Mouse (Mus musculus): ENCODE results near the gene Cdh20.

Cdh20 gene
- long read RNA-seq, experiment 1: 0 reads
- long read RNA-seq, experiment 2: 0 reads

GRCm38 (mm10) chr1:104768371-104769249, at the start of gene Cdh20:
Gene Cdh20 (plus strand): TSS chr1:104768529.
- intact Hi-C loops (cut with DNase I): no loop called here

GRCm38 (mm10) chr1:104746816-104747215, 21.5 kb upstream of the Cdh20 start:
- intact Hi-C loops (cut with DNase I): no loop called here

- intact Hi-C loops (cut with DNase I): no loop called here
Measured at GRCm38 (mm10) chr1:104747438-104747837, 20.9 kb upstream of the Cdh20 start.

GRCm38 (mm10) chr1:104754483-104754882, 13.8 kb upstream of the Cdh20 start:
- intact Hi-C loops (cut with DNase I): no loop called here

GRCm38 (mm10) chr1:104755896-104756295, 12.4 kb upstream of the Cdh20 start:
- intact Hi-C loops (cut with DNase I): no loop called here

GRCm38 (mm10) chr1:104769250-104769607, 900 bp downstream of the Cdh20 start:
- intact Hi-C loops (cut with DNase I): no loop called here

GRCm38 (mm10) chr1:104771937-104772336, 3.6 kb downstream of the Cdh20 start:
- intact Hi-C loops (cut with DNase I): no loop called here

GRCm38 (mm10) chr1:104773207-104773606, 4.9 kb downstream of the Cdh20 start:
- intact Hi-C loops (cut with DNase I): no loop called here

GRCm38 (mm10) chr1:104793488-104793887, 25.2 kb downstream of the Cdh20 start:
- intact Hi-C loops (cut with DNase I): no loop called here

GRCm38 (mm10) chr1:104796146-104796545, 27.8 kb downstream of the Cdh20 start:
- intact Hi-C loops (cut with DNase I): no loop called here

GRCm38 (mm10) chr1:104797139-104797538, 28.8 kb downstream of the Cdh20 start:
- intact Hi-C loops (cut with DNase I): no loop called here

- intact Hi-C loops (cut with DNase I): no loop called here
Measured at GRCm38 (mm10) chr1:104804746-104805145, 36.4 kb downstream of the Cdh20 start.

GRCm38 (mm10) chr1:104807214-104807613, 38.9 kb downstream of the Cdh20 start:
- intact Hi-C loops (cut with DNase I): no loop called here

- intact Hi-C loops (cut with DNase I): no loop called here
Measured at GRCm38 (mm10) chr1:104817510-104817909, 49.2 kb downstream of the Cdh20 start.

GRCm38 (mm10) chr1:104828106-104828505, 59.8 kb downstream of the Cdh20 start:
- intact Hi-C loops (cut with DNase I): no loop called here

- intact Hi-C loops (cut with DNase I): no loop called here
Measured at GRCm38 (mm10) chr1:104838206-104838915, 70.0 kb downstream of the Cdh20 start.

GRCm38 (mm10) chr1:104839051-104839450, 70.7 kb downstream of the Cdh20 start:
- intact Hi-C loops (cut with DNase I): no loop called here

- intact Hi-C loops (cut with DNase I): no loop called here
Measured at GRCm38 (mm10) chr1:104848256-104848919, 80.1 kb downstream of the Cdh20 start.

GRCm38 (mm10) chr1:104848920-104849272, 80.6 kb downstream of the Cdh20 start:
- intact Hi-C loops (cut with DNase I): no loop called here

- intact Hi-C loops (cut with DNase I): no loop called here
Measured at GRCm38 (mm10) chr1:104877384-104877783, 109.1 kb downstream of the Cdh20 start.

GRCm38 (mm10) chr1:104901815-104902214, 133.5 kb downstream of the Cdh20 start:
- intact Hi-C loops (cut with DNase I): no loop called here

GRCm38 (mm10) chr1:104903409-104903808, 135.1 kb downstream of the Cdh20 start:
- intact Hi-C loops (cut with DNase I): no loop called here

Data from adrenal gland (tissue).